Mouse (Mus musculus) olfactory bulb, adult 2 months (tissue): Measurements from ENCODE around the gene Sec14l1.

Experiments
- CTCF ChIP-seq: fragments of 200-500 bp; IDR thresholded peaks from 2 replicates; pipeline ENCODE4 v1.5.1; 2012; ENCODE audit warnings: low read depth, mild to moderate bottlenecking, low read length, moderate library complexity; ENCODE audit not compliant: insufficient read depth
- POLR2A ChIP-seq: fragments of 200-500 bp; IDR thresholded peaks from 2 replicates; pipeline ENCODE4 v1.6.1; 2012; ENCODE audit warnings: mild to moderate bottlenecking, low read depth, low read length, moderate library complexity; ENCODE audit not compliant: insufficient read depth

- TF ChIP-seq POLR2A (no peak), CTCF (peak; percentile 77)
These were observed 62.5 kb downstream of the Sec14l1 start for GRCm38 (mm10) chr11:117177303-117177979.
